Mouse (Mus musculus) stomach, embryonic 16.5 days (tissue): ENCODE measurements around the gene Wdfy3. TPM values are rescaled to one million over a fixed set of nuclear protein-coding genes. Genes with fewer than 3 reads are reported as not detected.

Experiments
- ATAC-seq: fragments of 200-750 bp; cut with Nextera tagmentation; 2 replicates; pipeline ENCODE4 v1.8.0; 2017; ENCODE audit warnings: moderate number of reproducible peaks, moderate TSS enrichment; ENCODE audit not compliant: insufficient read depth, low FRiP score
- H3K27ac ChIP-seq: fragments of 300-500 bp; sonication (generic); 2 replicates; pipeline ENCODE4 v1.5.1; 2014; ENCODE audit warnings: low read length
- H3K27me3 ChIP-seq: fragments of 300-500 bp; sonication (generic); 2 replicates; pipeline ENCODE4 v1.6.1; 2014; ENCODE audit warnings: low read length, control low read depth, mixed read lengths; ENCODE audit not compliant: control insufficient read depth, insufficient read depth
- H3K36me3 ChIP-seq: fragments of 300-500 bp; sonication (generic); 2 replicates; pipeline ENCODE4 v1.6.1; 2014; ENCODE audit warnings: low read length; ENCODE audit not compliant: control insufficient read depth, insufficient read depth
- H3K4me1 ChIP-seq: fragments of 300-500 bp; sonication (generic); 2 replicates; pipeline ENCODE4 v1.6.1; 2014; ENCODE audit warnings: low read length, control low read depth, mixed read lengths; ENCODE audit not compliant: control insufficient read depth, insufficient read depth
- H3K4me2 ChIP-seq: fragments of 300-500 bp; sonication (generic); 2 replicates; pipeline ENCODE4 v1.6.1; 2014; ENCODE audit warnings: low read depth, low read length, mixed read lengths
- H3K4me3 ChIP-seq: fragments of 300-500 bp; sonication (generic); replicated peaks from 2 replicates; pipeline ENCODE4 v1.5.1; 2014; ENCODE audit warnings: mild to moderate bottlenecking, low read length
- H3K9ac ChIP-seq: fragments of 300-500 bp; sonication (generic); 2 replicates; pipeline ENCODE4 v1.6.1; 2014; ENCODE audit warnings: low read length
- H3K9me3 ChIP-seq: fragments of 300-500 bp; sonication (generic); replicated peaks from 2 replicates; pipeline ENCODE4 v1.6.1; 2016; ENCODE audit warnings: low read length, control low read depth; ENCODE audit not compliant: control insufficient read depth
- WGBS: fragments of 180-500 bp; shearing (Covaris S2); extraction: QIAGEN DNeasy Blood & Tissue Kit; methylation state at CpG from one replicate; pipeline ENCODE4 v1.1.7; 2014; 5-methylcytosine and 5-hydroxymethylcytosine counted together
- polyA plus RNA-seq: library from polyadenylated mRNA; unstranded; fragments of >200 nt; fragmentation: Nextera tagmentation; extraction: Ambion mirVana; gene quantifications from 2 replicates; pipeline ENCODE4 v1.2.1, GENCODE M21; 2015

The Wdfy3 gene
- polyA plus RNA-seq, 1 experiment from 2014 or later, result 11.8 TPM

- 81% methylated on average over 18 of the region's 18 CpGs for WGBS
- Histone ChIP-seq H3K9ac (no peak overlapping the region), H3K9me3 (no peaks in the 10 kb centered on the region), H3K4me2 (no peak overlapping the region), H3K4me3 (no peak overlapping the region), H3K4me1 (no peaks in the 10 kb centered on the region), H3K27ac (no peak overlapping the region), H3K36me3 (peaks cover 16% of the 10 kb centered on the region; the same call in 1 of the 2 replicates), H3K27me3 (no peaks in the 10 kb centered on the region)
- no peak for ATAC-seq
These were observed 173.7 kb downstream of the Wdfy3 start for GRCm38 (mm10) chr5:101895717-101896645.

GRCm38 (mm10) chr5:101895119-101895518 lies 174.6 kb downstream of the Wdfy3 start:
- no peak overlapping the region for H3K27ac ChIP-seq
- 75% methylated on average over 11 of the region's 11 CpGs for WGBS
- H3K27me3 ChIP-seq, result no peaks in the 10 kb centered on the region
- no peaks in the 10 kb centered on the region for H3K9me3 ChIP-seq
- H3K4me3 ChIP-seq, result no peak overlapping the region
- H3K36me3 ChIP-seq, result peaks cover 16% of the 10 kb centered on the region; the same call in 1 of the 2 replicates
- no peaks in the 10 kb centered on the region for H3K4me1 ChIP-seq
- no peak for ATAC-seq
- H3K4me2 ChIP-seq, result no peak overlapping the region
- no peak overlapping the region for H3K9ac ChIP-seq

GRCm38 (mm10) chr5:101893820-101894515 lies 175.8 kb downstream of the Wdfy3 start:
- WGBS, result 63% methylated on average over 13 of the region's 13 CpGs
- Histone ChIP-seq H3K27ac (no peak overlapping the region), H3K4me2 (no peak overlapping the region), H3K9me3 (no peaks in the 10 kb centered on the region), H3K4me1 (no peaks in the 10 kb centered on the region), H3K27me3 (no peaks in the 10 kb centered on the region), H3K4me3 (no peak overlapping the region), H3K9ac (no peak overlapping the region), H3K36me3 (peaks cover 12% of the 10 kb centered on the region; the same call in 1 of the 2 replicates)
- no peak for ATAC-seq

GRCm38 (mm10) chr5:101891694-101892416 lies 177.9 kb downstream of the Wdfy3 start:
- no peak overlapping the region for H3K27ac ChIP-seq
- ATAC-seq, result no peak
- no peak overlapping the region for H3K9ac ChIP-seq
- no peaks in the 10 kb centered on the region for H3K4me1 ChIP-seq
- WGBS, result 92% methylated on average over 6 of the region's 6 CpGs
- no peaks in the 10 kb centered on the region for H3K9me3 ChIP-seq
- H3K36me3 ChIP-seq, result peaks cover 16% of the 10 kb centered on the region
- no peak overlapping the region for H3K4me3 ChIP-seq
- no peak overlapping the region for H3K4me2 ChIP-seq
- no peaks in the 10 kb centered on the region for H3K27me3 ChIP-seq

- no peaks in the 10 kb centered on the region for H3K4me1 ChIP-seq
- 94% methylated on average over 19 of the region's 19 CpGs for WGBS
- peaks cover 25% of the 10 kb centered on the region for H3K36me3 ChIP-seq
These were observed 181.7 kb downstream of the Wdfy3 start for GRCm38 (mm10) chr5:101887989-101888388.

GRCm38 (mm10) chr5:101885039-101885438 lies 184.7 kb downstream of the Wdfy3 start:
- no peaks in the 10 kb centered on the region for H3K4me1 ChIP-seq
- no peak overlapping the region for H3K9ac ChIP-seq
- no peak overlapping the region for H3K4me3 ChIP-seq
- no peaks in the 10 kb centered on the region for H3K27me3 ChIP-seq
- H3K4me2 ChIP-seq, result no peak overlapping the region
- ATAC-seq, result no peak
- peaks cover 40% of the 10 kb centered on the region for H3K36me3 ChIP-seq
- 91% methylated on average over 12 of the region's 12 CpGs for WGBS
- no peaks in the 10 kb centered on the region for H3K9me3 ChIP-seq
- no peak overlapping the region for H3K27ac ChIP-seq

More at GRCm38 (mm10) chr5:101887989-101888388, 181.7 kb downstream of the Wdfy3 start:
- H3K9ac ChIP-seq, result no peak overlapping the region
- H3K27me3 ChIP-seq, result no peaks in the 10 kb centered on the region
- no peak overlapping the region for H3K4me3 ChIP-seq
- ATAC-seq, result no peak
- no peak overlapping the region for H3K27ac ChIP-seq
- no peak overlapping the region for H3K4me2 ChIP-seq
- no peaks in the 10 kb centered on the region for H3K9me3 ChIP-seq

- WGBS, result 85% methylated on average over 15 of the region's 15 CpGs
- ATAC-seq, result no peak
- no peak overlapping the region for H3K27ac ChIP-seq
- H3K4me3 ChIP-seq, result no peak overlapping the region
- H3K36me3 ChIP-seq, result peaks cover 41% of the 10 kb centered on the region
- H3K9me3 ChIP-seq, result no peaks in the 10 kb centered on the region
- H3K4me2 ChIP-seq, result no peak overlapping the region
- no peak overlapping the region for H3K9ac ChIP-seq
- H3K4me1 ChIP-seq, result peaks cover 4% of the 10 kb centered on the region; the same call in 1 of the 2 replicates
- no peaks in the 10 kb centered on the region for H3K27me3 ChIP-seq
These were observed 187.5 kb downstream of the Wdfy3 start for GRCm38 (mm10) chr5:101882191-101882590.

GRCm38 (mm10) chr5:101879914-101880313 lies 189.8 kb downstream of the Wdfy3 start:
- Histone ChIP-seq H3K9ac (no peak overlapping the region), H3K9me3 (no peaks in the 10 kb centered on the region), H3K36me3 (peaks cover 40% of the 10 kb centered on the region), H3K4me2 (no peak overlapping the region), H3K4me1 (peaks cover 4% of the 10 kb centered on the region; the same call in 1 of the 2 replicates), H3K27me3 (no peaks in the 10 kb centered on the region), H3K27ac (no peak overlapping the region), H3K4me3 (no peak overlapping the region)
- no peak for ATAC-seq
- WGBS, result 90% methylated on average over 4 of the region's 4 CpGs
